ENCODE assay signal across 17 mouse cellular contexts in genomic region chr13:41663501-41664195, GRCm38 (mm10). TPM values are rescaled to one million over a fixed set of nuclear protein-coding genes. Genes with fewer than 3 reads are reported as not detected.
DNase-seq lines count a peak whose midpoint lies in the region; ATAC-seq and TF ChIP-seq lines count a peak whose summit lies in the region.
"Had no signal": no experiment of that assay in that cellular context is flagged by ENCODE, and none has a peak within 500 bp of the region (broad histone marks: within the 10 kb centered on the region; RNA-seq: fewer than 3 reads in every experiment).

No protein-coding gene starts in this region.

- no peak for ATAC-seq in kidney, embryonic 16.5 days (ENCODE audit: low FRiP score, low TSS enrichment)
- peak; percentile 28 for ATAC-seq in activated CD4-positive, CD25-positive, alpha-beta regulatory T cell, adult 4 months
- no peak for ATAC-seq in hindbrain, embryonic 13.5 days (ENCODE audit: low FRiP score)
- ATAC-seq: midbrain, embryonic 16.5 days had no signal

- H3K36me3 ChIP-seq in kidney, adult 2 months (ENCODE audit: control insufficient read depth, insufficient read depth, low read length) = no peaks in the 10 kb centered on the region
- H3K36me3 ChIP-seq in kidney, embryonic 16.5 days (ENCODE audit: insufficient read depth, low read length) = no peaks in the 10 kb centered on the region
- H3K36me3 ChIP-seq in hindbrain, embryonic 13.5 days = no peaks in the 10 kb centered on the region
- H3K36me3 ChIP-seq: forebrain, embryonic 10.5 days; lung, embryonic 15.5 days; neural tube, embryonic 15.5 days had no signal

- no peak overlapping the region for H3K9ac ChIP-seq in kidney, embryonic 16.5 days (replicated peaks; ENCODE audit: low read length)
- no peak overlapping the region for H3K9ac ChIP-seq in hindbrain, embryonic 13.5 days
- H3K9ac ChIP-seq: liver, embryonic 14.5 days; neural tube, embryonic 15.5 days had no signal

- TF ChIP-seq CTCF in gastrocnemius, adult 2 months (IDR thresholded peaks at IDR 0.05) = no peak
- TF ChIP-seq CTCF in kidney, adult 2 months (conservative IDR thresholded peaks at IDR 0.05; ENCODE audit: insufficient read depth, insufficient read length, low read depth, low read length) = no peak

- no peaks in the 10 kb centered on the region for H3K27me3 ChIP-seq in kidney, adult 2 months (replicated peaks; ENCODE audit: control insufficient read depth, insufficient read depth, low read length)
- no peaks in the 10 kb centered on the region for H3K27me3 ChIP-seq in kidney, embryonic 16.5 days (ENCODE audit: insufficient read depth, low read length)
- H3K27me3 ChIP-seq in hindbrain, embryonic 13.5 days = no peaks in the 10 kb centered on the region
- H3K27me3 ChIP-seq: lung, embryonic 15.5 days; neural tube, embryonic 15.5 days had no signal

- intact Hi-C loops in gastrocnemius, adult 2 months (cut with DNase I) = loop anchor here (5.0 kb wide), 1 partner anchor 39 kb away; no protein-coding TSS in a partner anchor
- intact Hi-C loops in gastrocnemius, postnatal 36 days (cut with DNase I) = no loop called here

- 64% methylated on average over 14 of the region's 14 CpGs for WGBS in kidney, adult 2 months
- WGBS in kidney, embryonic 16.5 days = 86% methylated on average over 14 of the region's 14 CpGs
- WGBS in hindbrain, embryonic 13.5 days = 92% methylated on average over 14 of the region's 14 CpGs

- no peaks in the 10 kb centered on the region for H3K9me3 ChIP-seq in kidney, embryonic 16.5 days (ENCODE audit: low read length)
- H3K9me3 ChIP-seq in hindbrain, embryonic 13.5 days = no peaks in the 10 kb centered on the region
- H3K9me3 ChIP-seq: forebrain, embryonic 10.5 days; lung, embryonic 15.5 days; neural tube, embryonic 15.5 days had no signal

- no peak overlapping the region for H3K4me2 ChIP-seq in kidney, embryonic 16.5 days (replicated peaks; ENCODE audit: low read depth, low read length)
- no peak overlapping the region for H3K4me2 ChIP-seq in hindbrain, embryonic 13.5 days
- H3K4me2 ChIP-seq: neural tube, embryonic 15.5 days had no signal

- DNase-seq in gastrocnemius, adult 2 months = no peak
- DNase-seq in gastrocnemius, postnatal 36 days = no peak
- peak; percentile 54 for DNase-seq in kidney, adult 2 months
- DNase-seq in kidney, postnatal 25 days = peak; percentile 23 to 70
- no peak for DNase-seq in frontal cortex, postnatal 14 days (ENCODE audit: low spot score in 2 of 2)
- DNase-seq: cerebellum, adult 18-20 months; cerebellum, postnatal 36 days; right cerebral cortex, postnatal 25 days; thymus, adult 18-20 months had no signal

- peaks cover 20% of the 10 kb centered on the region for H3K4me1 ChIP-seq in kidney, adult 2 months (ENCODE audit: control insufficient read depth, insufficient read depth, low read length)
- peaks cover 32% of the 10 kb centered on the region for H3K4me1 ChIP-seq in kidney, embryonic 16.5 days (ENCODE audit: insufficient read depth, low read length)
- peaks cover 15% of the 10 kb centered on the region for H3K4me1 ChIP-seq in hindbrain, embryonic 13.5 days (replicated peaks)

- H3K4me3 ChIP-seq in gastrocnemius, adult 2 months = no peak overlapping the region
- no peak overlapping the region for H3K4me3 ChIP-seq in kidney, adult 2 months (ENCODE audit: insufficient read depth, low read depth, low read length)
- H3K4me3 ChIP-seq in kidney, embryonic 16.5 days (ENCODE audit: low read length) = no peak overlapping the region
- no peak overlapping the region for H3K4me3 ChIP-seq in hindbrain, embryonic 13.5 days
- H3K4me3 ChIP-seq: forebrain, embryonic 10.5 days; lung, embryonic 15.5 days; neural tube, embryonic 15.5 days had no signal

- no peak for TF ChIP-seq POLR2A in kidney, adult 2 months (IDR thresholded peaks at IDR 0.05; ENCODE audit: low read depth, low read length)

- 0 out of 2 replicates have a peak overlapping the region, but pooled peaks have one; percentile 12 for H3K27ac ChIP-seq in gastrocnemius, adult 2 months
- peak overlapping the region; percentile 4; the same call in 1 of the 2 replicates for H3K27ac ChIP-seq in kidney, adult 2 months (ENCODE audit: insufficient read depth, low read depth, low read length)
- H3K27ac ChIP-seq in kidney, embryonic 16.5 days (ENCODE audit: low read length) = no peak overlapping the region; the same call in 1 of the 2 replicates
- H3K27ac ChIP-seq in hindbrain, embryonic 13.5 days = no peak overlapping the region
- H3K27ac ChIP-seq: liver, embryonic 14.5 days; neural tube, embryonic 15.5 days had no signal

RNA-seq across cellular contexts. Expression of gene Tmem170b, which starts 57.9 kb away (rescaled TPM):
- total RNA-seq in gastrocnemius, adult 2 months (2021) = 10 to 100 TPM; 24.8 to 29.0 TPM
- total RNA-seq in gastrocnemius, postnatal 36 days (2021) = 10 to 100 TPM; 20.9 to 21.7 TPM
- polyA plus RNA-seq in kidney, adult 2 months (2012; rRNA removed) = 4.0 and 4.2 TPM in 2 replicates
- polyA plus RNA-seq in kidney, embryonic 16.5 days (2015; fragmentation: Nextera tagmentation; extraction: Ambion mirVana) = 9.0 and 10.2 TPM in 2 replicates
- 10 to 100 TPM; 10.5 to 10.8 TPM for polyA plus RNA-seq in activated CD4-positive, CD25-positive, alpha-beta regulatory T cell, adult 4 months (2017; shearing (Covaris generic))
- 37.8 and 37.9 TPM in 2 replicates for polyA plus RNA-seq in hindbrain, embryonic 13.5 days (2015; fragmentation: Nextera tagmentation; extraction: Ambion mirVana)

Comparison
In these comparisons a context has a peak if more than half of its experiments do, and no peak if none do; other contexts are left out.
1. H3K27ac ChIP-seq: peak in gastrocnemius, adult 2 months (single experiment) and kidney, adult 2 months (single experiment); none in kidney, embryonic 16.5 days (single experiment) and hindbrain, embryonic 13.5 days (single experiment).
2. DNase-seq: peak in kidney, adult 2 months (single experiment) and kidney, postnatal 25 days (2 of 2); none in gastrocnemius, adult 2 months (single experiment), gastrocnemius, postnatal 36 days (0 of 2) and frontal cortex, postnatal 14 days (0 of 2).